14 mouse cellular contexts compared by ENCODE assay signal in the genomic region with DNA sequence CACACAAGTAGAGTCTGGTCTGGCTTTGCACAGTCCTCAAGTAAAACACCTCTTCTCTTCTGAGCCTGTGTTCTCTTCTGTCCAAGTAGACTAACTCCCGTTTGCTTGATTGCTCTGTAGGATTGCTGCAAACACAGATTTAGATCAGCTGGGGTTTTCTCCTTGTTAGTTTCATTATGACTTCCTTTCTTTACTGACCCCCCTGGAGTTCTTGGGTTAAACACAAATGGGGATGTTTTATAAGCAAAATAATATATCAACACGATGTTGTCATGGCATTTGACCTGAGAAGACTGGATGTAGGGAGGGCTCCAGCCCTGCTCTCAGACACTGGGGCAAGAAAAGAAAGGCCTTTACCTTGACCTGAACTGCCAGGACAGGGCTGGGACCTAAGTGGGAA. TPM values are rescaled to one million over a fixed set of nuclear protein-coding genes. Genes with fewer than 3 reads are reported as not detected.
DNase-seq lines count a peak whose midpoint lies in the region; ATAC-seq and TF ChIP-seq lines count a peak whose summit lies in the region.
"Had no signal": no experiment of that assay in that cellular context is flagged by ENCODE, and none has a peak within 500 bp of the region (broad histone marks: within the 10 kb centered on the region; RNA-seq: fewer than 3 reads in every experiment).

No protein-coding gene starts in this region.

- in situ Hi-C loops in CH12.LX (cut with MboI; ENCODE audit: low pct_ligation_motif_present, low pct_unique_long_range_greater_than_20kb, low sequenced_read_pairs), result no loop called here

- TF ChIP-seq EP300 in CH12.LX (IDR thresholded peaks at IDR 0.05; ENCODE audit: low read length), result 0 out of 2 replicates have a peak, but pooled peaks have one; percentile 14

- no peak overlapping the region for H3K4me2 ChIP-seq in liver, embryonic 11.5 days
- peak overlapping the region; percentile 48 for H3K4me2 ChIP-seq in CH12.LX (ENCODE audit: insufficient read depth, low read depth, poor library complexity, severe bottlenecking)
- H3K4me2 ChIP-seq in embryonic facial prominence, embryonic 12.5 days (replicated peaks), result no peak overlapping the region
- H3K4me2 ChIP-seq in limb, embryonic 14.5 days (replicated peaks; ENCODE audit: low read depth, low read length, severe bottlenecking), result no peak overlapping the region
- H3K4me2 ChIP-seq: hindbrain, embryonic 14.5 days; neural tube, embryonic 12.5 days had no signal

- no peak for ATAC-seq in liver, embryonic 11.5 days (replicated peaks; ENCODE audit: low FRiP score)
- ATAC-seq in embryonic facial prominence, embryonic 12.5 days (ENCODE audit: insufficient number of reproducible peaks, insufficient read depth, low FRiP score, low TSS enrichment), result no peak
- peak; percentile 44; the same call in 1 of the 2 replicates for ATAC-seq in limb, embryonic 14.5 days (ENCODE audit: low FRiP score, low read depth)
- ATAC-seq: midbrain, embryonic 16.5 days; Patski had no signal

- TF ChIP-seq RAD21 in CH12.LX (IDR thresholded peaks at IDR 0.05; ENCODE audit: low read depth, low read length), result no peak

- H3K27ac ChIP-seq in liver, adult 2 months (replicated peaks; ENCODE audit: insufficient read depth, low read depth, low read length), result peak overlapping the region; percentile 40
- H3K27ac ChIP-seq in liver, embryonic 11.5 days (ENCODE audit: low read depth, low read length), result no peak overlapping the region
- H3K27ac ChIP-seq in CH12.LX (ENCODE audit: insufficient read depth, low read depth), result no peak overlapping the region
- 0 out of 2 replicates have a peak overlapping the region, but pooled peaks have one; percentile 47 for H3K27ac ChIP-seq in embryonic facial prominence, embryonic 12.5 days
- H3K27ac ChIP-seq in limb, embryonic 14.5 days (replicated peaks; ENCODE audit: low read depth, low read length), result peak overlapping the region; percentile 69
- H3K27ac ChIP-seq: hindbrain, embryonic 14.5 days; liver, embryonic 13.5 days; neural tube, embryonic 12.5 days had no signal

- no peak for TF ChIP-seq CTCF in liver, adult 2 months (IDR thresholded peaks at IDR 0.05; ENCODE audit: low read depth, low read length)
- no peak for TF ChIP-seq CTCF in CH12.LX (conservative IDR thresholded peaks at IDR 0.05 in 1 of 2, IDR thresholded peaks at IDR 0.05 in 1 of 2; ENCODE audit: low read depth in 2 of 2, low read length in 2 of 2)

- no peaks in the 10 kb centered on the region for H3K27me3 ChIP-seq in liver, adult 2 months (ENCODE audit: control insufficient read depth, insufficient read depth, low read length)
- peaks cover 21% of the 10 kb centered on the region for H3K27me3 ChIP-seq in liver, embryonic 11.5 days (replicated peaks; ENCODE audit: control insufficient read depth, insufficient read depth, low read length)
- peaks cover 1% of the 10 kb centered on the region for H3K27me3 ChIP-seq in CH12.LX (replicated peaks)
- no peaks in the 10 kb centered on the region for H3K27me3 ChIP-seq in embryonic facial prominence, embryonic 12.5 days
- no peaks in the 10 kb centered on the region for H3K27me3 ChIP-seq in limb, embryonic 14.5 days (ENCODE audit: control insufficient read depth, insufficient read depth, low read length)

- dilution Hi-C loops in CH12.LX (cut with MboI; ENCODE audit: extremely low pct_ligation_motif_present, extremely low pct_unique_long_range_greater_than_20kb, low sequenced_read_pairs), result no loop called here

- no peaks in the 10 kb centered on the region for H3K79me2 ChIP-seq in liver, adult 2 months (ENCODE audit: control insufficient read depth, insufficient read depth, low read length)
- H3K79me2 ChIP-seq in CH12.LX (replicated peaks; ENCODE audit: control insufficient read depth, extremely low read depth, insufficient read depth, poor library complexity, severe bottlenecking), result no peaks in the 10 kb centered on the region

- H3K4me3 ChIP-seq in liver, adult 2 months (ENCODE audit: insufficient read depth, low read depth, low read length), result no peak overlapping the region
- H3K4me3 ChIP-seq in liver, embryonic 11.5 days (ENCODE audit: low read depth, low read length), result no peak overlapping the region
- H3K4me3 ChIP-seq in CH12.LX (replicated peaks in 1 of 3; ENCODE audit: low read depth in 2 of 3, low read length in 2 of 3, poor library complexity in 1 of 3), result no peak overlapping the region
- H3K4me3 ChIP-seq in embryonic facial prominence, embryonic 12.5 days, result no peak overlapping the region
- no peak overlapping the region for H3K4me3 ChIP-seq in limb, embryonic 14.5 days (replicated peaks; ENCODE audit: low read length)
- H3K4me3 ChIP-seq: liver, embryonic 13.5 days; neural tube, embryonic 12.5 days had no signal

- H3K4me1 ChIP-seq in liver, adult 2 months (ENCODE audit: control insufficient read depth, insufficient read depth, low read length), result peaks cover 18% of the 10 kb centered on the region
- H3K4me1 ChIP-seq in liver, embryonic 11.5 days (replicated peaks; ENCODE audit: control insufficient read depth, insufficient read depth, low read length), result peaks cover 12% of the 10 kb centered on the region
- peaks cover 8 to 51% of the 10 kb centered on the region in 2 experiments for H3K4me1 ChIP-seq in CH12.LX (ENCODE audit: control insufficient read depth in 1 of 2, insufficient read depth in 2 of 2)
- H3K4me1 ChIP-seq in embryonic facial prominence, embryonic 12.5 days, result peaks cover 34% of the 10 kb centered on the region
- H3K4me1 ChIP-seq in limb, embryonic 14.5 days (ENCODE audit: control insufficient read depth, insufficient read depth, low read length), result peaks cover 15% of the 10 kb centered on the region
- H3K4me1 ChIP-seq: neural tube, embryonic 12.5 days had no signal

- 43% methylated on average over 2 of the region's 2 CpGs for WGBS in liver, adult 2 months
- whole genome bisulfite sequencing in liver, embryonic 11.5 days, result 39% methylated on average over 2 of the region's 2 CpGs
- 18% methylated on average over 2 of the region's 2 CpGs for WGBS in embryonic facial prominence, embryonic 12.5 days
- WGBS in limb, embryonic 14.5 days, result 14% methylated on average over 2 of the region's 2 CpGs

- TF ChIP-seq POLR2A in liver, adult 2 months (IDR thresholded peaks at IDR 0.05; ENCODE audit: extremely low read depth, insufficient read depth, low read length), result no peak
- no peak for TF ChIP-seq POLR2A in CH12.LX (IDR thresholded peaks at IDR 0.05; ENCODE audit: low read depth, low read length)
- no peak for TF ChIP-seq POLR2A in limb, embryonic 14.5 days (IDR thresholded peaks at IDR 0.05; ENCODE audit: borderline replicate concordance, extremely low read depth, insufficient read depth, insufficient read length)

- H3K9me3 ChIP-seq in liver, embryonic 11.5 days (ENCODE audit: control insufficient read depth, low read length), result no peaks in the 10 kb centered on the region
- H3K9me3 ChIP-seq in CH12.LX (replicated peaks; ENCODE audit: low read length), result no peaks in the 10 kb centered on the region
- H3K9me3 ChIP-seq in embryonic facial prominence, embryonic 12.5 days, result no peaks in the 10 kb centered on the region
- H3K9me3 ChIP-seq in limb, embryonic 14.5 days (ENCODE audit: control insufficient read depth, low read length), result no peaks in the 10 kb centered on the region
- H3K9me3 ChIP-seq: liver, embryonic 13.5 days; neural tube, embryonic 12.5 days had no signal

- no peaks in the 10 kb centered on the region for H3K36me3 ChIP-seq in liver, adult 2 months (ENCODE audit: control insufficient read depth, insufficient read depth, low read length)
- no peaks in the 10 kb centered on the region for H3K36me3 ChIP-seq in liver, embryonic 11.5 days (ENCODE audit: control insufficient read depth, insufficient read depth, low read length)
- H3K36me3 ChIP-seq in CH12.LX (replicated peaks in 1 of 2; ENCODE audit: control insufficient read depth in 1 of 2, insufficient read depth in 1 of 2, low read length in 1 of 2), result no peaks in the 10 kb centered on the region
- H3K36me3 ChIP-seq in embryonic facial prominence, embryonic 12.5 days, result no peaks in the 10 kb centered on the region
- H3K36me3 ChIP-seq in limb, embryonic 14.5 days (ENCODE audit: control insufficient read depth, insufficient read depth, low read length), result no peaks in the 10 kb centered on the region
- H3K36me3 ChIP-seq: liver, embryonic 13.5 days; neural tube, embryonic 12.5 days had no signal

- DNase-seq in liver, adult 2 months (ENCODE audit: extremely low read depth, low read depth, low spot score), result peak; percentile 32
- DNase-seq in liver, embryonic 11.5 days (ENCODE audit: low spot score), result no peak
- DNase-seq in CH12.LX (ENCODE audit: extremely low read depth), result no peak
- DNase-seq in limb, embryonic 14.5 days (ENCODE audit: low spot score), result peak; percentile 7
- DNase-seq in frontal cortex, adult 2 months (ENCODE audit: extremely low spot score in 1 of 2, low spot score in 1 of 2), result no peak
- DNase-seq in gastrocnemius, postnatal 10 days, result no peak
- DNase-seq: cerebellum, adult 2 months; layer of hippocampus, postnatal 36 days; liver, embryonic 13.5 days had no signal

- peak overlapping the region; percentile 27 for H3K9ac ChIP-seq in liver, adult 2 months (ENCODE audit: low read depth, low read length)
- no peak overlapping the region for H3K9ac ChIP-seq in liver, embryonic 11.5 days (ENCODE audit: low read depth, low read length)
- peak overlapping the region; percentile 54 for H3K9ac ChIP-seq in CH12.LX (ENCODE audit: insufficient read depth, low read depth)
- H3K9ac ChIP-seq in embryonic facial prominence, embryonic 12.5 days, result no peak overlapping the region
- no peak overlapping the region for H3K9ac ChIP-seq in limb, embryonic 14.5 days (ENCODE audit: low read depth, low read length, severe bottlenecking)
- H3K9ac ChIP-seq: hindbrain, embryonic 14.5 days; liver, embryonic 13.5 days; neural tube, embryonic 12.5 days had no signal

RNA-seq across cellular contexts. Expression of a gene that starts 0.5 kb away (rescaled TPM):
- total RNA-seq in liver, adult 2 months (2014; rRNA removed), result 4.2 and 4.9 TPM in 2 replicates
- polyA plus RNA-seq in liver, adult 2 months (2012; rRNA removed), result 3.1 and 5.5 TPM in 2 replicates
- polyA plus RNA-seq in liver, embryonic 11.5 days (2014; fragmentation: Nextera tagmentation; extraction: Ambion mirVana), result 0.81 and 0.88 TPM in 2 replicates
- total RNA-seq in CH12.LX (2012; rRNA removed) (0.04 TPM in 1 of 2 replicates, not detected in the other), CH12.LX (2014; rRNA removed) (0.12 and 0.31 TPM in 2 replicates)
- 0.14 and 0.15 TPM in 2 replicates for polyA plus RNA-seq in CH12.LX (2012; ENCODE audit: insufficient read length, low read depth)
- 0.45 and 1.1 TPM in 2 replicates for polyA plus RNA-seq in embryonic facial prominence, embryonic 12.5 days (2016; fragmentation: Nextera tagmentation; extraction: Ambion mirVana)
- polyA plus RNA-seq in limb, embryonic 14.5 days (2012; rRNA removed), result 0.82 and 0.95 TPM in 2 replicates
- 0.19 and 0.40 TPM in 2 replicates for polyA plus RNA-seq in limb, embryonic 14.5 days (2014; fragmentation: Nextera tagmentation; extraction: Ambion mirVana)
- polyA plus RNA-seq in frontal cortex, adult 2 months (2012; rRNA removed), result 0.76 and 1.00 TPM in 2 replicates
- under 1 TPM; 0.16 TPM for total RNA-seq in gastrocnemius, postnatal 10 days (2021)
- polyA plus RNA-seq: Patski had no signal

RNA-seq across cellular contexts. Expression of a gene that starts 9.1 kb away (rescaled TPM):
- total RNA-seq in liver, adult 2 months (2014; rRNA removed), result 1.4 and 1.7 TPM in 2 replicates
- 1.0 and 1.2 TPM in 2 replicates for polyA plus RNA-seq in liver, adult 2 months (2012; rRNA removed)
- 2.4 and 3.9 TPM in 2 replicates for polyA plus RNA-seq in liver, embryonic 11.5 days (2014; fragmentation: Nextera tagmentation; extraction: Ambion mirVana)
- total RNA-seq in CH12.LX (2012; rRNA removed) (5.9 and 7.6 TPM in 2 replicates), CH12.LX (2014; rRNA removed) (2.4 and 3.4 TPM in 2 replicates)
- polyA plus RNA-seq in CH12.LX (2012; ENCODE audit: insufficient read length, low read depth), result 4.2 and 4.9 TPM in 2 replicates
- 6.6 and 7.1 TPM in 2 replicates for polyA plus RNA-seq in embryonic facial prominence, embryonic 12.5 days (2016; fragmentation: Nextera tagmentation; extraction: Ambion mirVana)
- 3.6 and 3.9 TPM in 2 replicates for polyA plus RNA-seq in limb, embryonic 14.5 days (2012; rRNA removed)
- polyA plus RNA-seq in limb, embryonic 14.5 days (2014; fragmentation: Nextera tagmentation; extraction: Ambion mirVana), result 4.2 and 4.3 TPM in 2 replicates
- 4.1 and 4.6 TPM in 2 replicates for polyA plus RNA-seq in frontal cortex, adult 2 months (2012; rRNA removed)
- 1 to 10 TPM; 3.1 to 3.4 TPM for total RNA-seq in gastrocnemius, postnatal 10 days (2021)

RNA-seq across cellular contexts. Expression of a gene that starts 35.5 kb away (rescaled TPM):
- 7.7 and 12.6 TPM in 2 replicates for total RNA-seq in liver, adult 2 months (2014; rRNA removed)
- polyA plus RNA-seq in liver, adult 2 months (2012; rRNA removed), result 28.7 and 32.3 TPM in 2 replicates
- 39.3 and 40.4 TPM in 2 replicates for polyA plus RNA-seq in liver, embryonic 11.5 days (2014; fragmentation: Nextera tagmentation; extraction: Ambion mirVana)
- total RNA-seq in CH12.LX (2012; rRNA removed) (29.6 and 32.7 TPM in 2 replicates), CH12.LX (2014; rRNA removed) (23.5 and 24.1 TPM in 2 replicates)
- polyA plus RNA-seq in CH12.LX (2012; ENCODE audit: insufficient read length, low read depth), result 53.2 and 56.1 TPM in 2 replicates
- 82.4 and 106 TPM in 2 replicates for polyA plus RNA-seq in embryonic facial prominence, embryonic 12.5 days (2016; fragmentation: Nextera tagmentation; extraction: Ambion mirVana)
- polyA plus RNA-seq in limb, embryonic 14.5 days (2012; rRNA removed), result 103 and 120 TPM in 2 replicates
- polyA plus RNA-seq in limb, embryonic 14.5 days (2014; fragmentation: Nextera tagmentation; extraction: Ambion mirVana), result 69.8 and 73.7 TPM in 2 replicates
- polyA plus RNA-seq in frontal cortex, adult 2 months (2012; rRNA removed), result 104 and 110 TPM in 2 replicates
- total RNA-seq in gastrocnemius, postnatal 10 days (2021), result 10 to 100 TPM; 29.8 to 36.7 TPM

Comparison
In these comparisons a context has a peak if more than half of its experiments do, and no peak if none do; other contexts are left out.
1. DNase-seq: peak in liver, adult 2 months (single experiment) and limb, embryonic 14.5 days (single experiment); none in liver, embryonic 11.5 days (single experiment), CH12.LX (single experiment), frontal cortex, adult 2 months (0 of 2) and gastrocnemius, postnatal 10 days (single experiment).
2. H3K27ac ChIP-seq: peak in liver, adult 2 months (single experiment), embryonic facial prominence, embryonic 12.5 days (single experiment) and limb, embryonic 14.5 days (single experiment); none in liver, embryonic 11.5 days (single experiment) and CH12.LX (single experiment).
3. H3K9ac ChIP-seq: peak in liver, adult 2 months (single experiment) and CH12.LX (single experiment); none in liver, embryonic 11.5 days (single experiment), embryonic facial prominence, embryonic 12.5 days (single experiment) and limb, embryonic 14.5 days (single experiment).